Mouse (Mus musculus) MEL-GATA-1-ER (cell line): ENCODE data around the gene Plcz1.

Experiments used
- DNase-seq: peaks from one replicate; pipeline ENCODE4 v3.0.0-alpha.2; 2012; ENCODE audit warnings: low read depth; ENCODE audit errors: extremely low read depth

Plcz1 gene

GRCm38 (mm10) chr6:140041357-140041756, at the start of gene Plcz1:
Gene Plcz1, minus strand, starts transcription at chr6:140041457.
- DNase-seq: no peak

- DNase-seq: no peak
These were observed 48.6 kb upstream of the Plcz1 start for GRCm38 (mm10) chr6:140089855-140090254.

DNA sequence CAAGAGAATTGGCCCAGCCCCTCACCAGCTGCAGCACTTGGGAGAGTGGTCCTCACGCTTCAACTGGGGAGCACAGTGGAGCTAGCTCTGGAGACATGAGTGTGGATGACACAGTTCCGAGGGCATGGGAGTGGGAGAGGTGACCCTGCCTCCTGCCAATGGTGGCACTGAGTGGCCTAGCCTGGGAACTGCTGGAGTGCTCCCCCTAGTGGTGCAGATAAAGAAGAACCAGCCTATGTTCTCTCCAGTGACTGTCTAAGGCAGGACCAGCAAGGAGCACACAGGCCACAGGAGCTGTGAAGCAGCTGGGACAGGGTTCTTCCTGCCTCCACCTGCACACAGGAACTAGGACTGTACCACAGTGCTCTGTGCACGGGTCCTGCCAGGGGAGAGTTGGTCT, 40.5 kb upstream of the Plcz1 start:
- DNase-seq: no peak

DNA sequence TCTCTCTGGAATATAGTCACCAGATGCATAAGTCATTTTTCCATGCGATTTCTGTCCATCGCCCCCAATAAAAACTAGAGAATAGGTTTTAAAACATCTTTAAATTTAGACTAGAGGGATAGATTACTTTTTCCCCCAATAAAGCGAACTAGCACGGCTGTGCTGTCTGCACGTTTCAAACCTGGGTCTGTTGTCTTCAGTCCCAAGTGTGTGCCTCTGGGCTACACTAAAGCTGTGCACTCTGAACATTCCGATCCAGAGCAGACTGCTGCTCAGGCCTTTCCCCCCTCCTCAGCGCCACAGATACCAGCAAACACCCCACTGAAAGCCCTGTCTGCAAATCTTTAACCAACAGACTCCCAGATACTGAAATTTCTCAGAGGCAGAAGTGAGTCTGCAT, 39.7 kb upstream of the Plcz1 start:
- no peak for DNase-seq

GRCm38 (mm10) chr6:140069177-140069576, 27.9 kb upstream of the Plcz1 start:
- no peak for DNase-seq

- no peak for DNase-seq
These were observed 13.1 kb upstream of the Plcz1 start for GRCm38 (mm10) chr6:140054271-140054928.

DNA sequence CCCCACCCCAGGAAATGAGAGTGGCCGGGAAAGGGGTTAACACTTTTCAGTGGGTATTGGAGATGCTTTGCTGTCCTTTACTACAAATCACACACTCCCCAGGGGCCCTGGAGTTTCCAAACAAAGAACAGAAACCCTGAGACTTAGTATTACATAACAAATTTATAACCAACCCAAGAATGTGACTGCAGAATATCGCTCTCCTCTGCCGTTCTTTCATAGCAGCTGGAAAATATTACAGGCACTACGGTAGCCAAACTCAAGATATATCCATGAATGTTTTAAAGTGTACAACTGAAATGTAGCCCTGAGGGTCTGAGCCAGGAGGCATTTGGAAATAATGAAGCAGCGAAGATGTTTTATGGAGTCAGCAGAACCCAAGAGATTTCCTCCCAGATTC, 10.2 kb upstream of the Plcz1 start:
- no peak for DNase-seq

DNA sequence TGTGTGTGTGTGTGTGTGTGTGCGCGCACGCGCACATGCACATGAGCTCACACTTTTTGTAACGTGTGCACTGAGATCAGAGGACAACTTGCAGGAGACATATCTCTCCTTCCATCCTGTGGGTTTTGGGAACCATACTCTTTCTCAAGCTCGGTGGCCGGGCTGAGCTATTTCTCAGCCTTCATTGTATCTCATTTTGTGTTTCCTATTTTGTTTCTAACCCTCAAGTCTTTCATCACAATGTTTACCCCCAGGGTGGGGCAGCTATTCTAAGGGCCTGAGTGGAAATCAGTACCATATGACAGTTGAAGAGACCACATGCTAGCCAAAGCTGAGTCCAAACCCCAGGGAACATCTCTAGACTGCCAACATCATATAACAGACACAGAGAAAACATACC, 305 bp downstream of the Plcz1 start, which contains the start of gene Capza3:
TSS of gene Capza3 (plus strand) at position 301 of the 400 bp plus-strand sequence.
- DNase-seq: no peak

DNA sequence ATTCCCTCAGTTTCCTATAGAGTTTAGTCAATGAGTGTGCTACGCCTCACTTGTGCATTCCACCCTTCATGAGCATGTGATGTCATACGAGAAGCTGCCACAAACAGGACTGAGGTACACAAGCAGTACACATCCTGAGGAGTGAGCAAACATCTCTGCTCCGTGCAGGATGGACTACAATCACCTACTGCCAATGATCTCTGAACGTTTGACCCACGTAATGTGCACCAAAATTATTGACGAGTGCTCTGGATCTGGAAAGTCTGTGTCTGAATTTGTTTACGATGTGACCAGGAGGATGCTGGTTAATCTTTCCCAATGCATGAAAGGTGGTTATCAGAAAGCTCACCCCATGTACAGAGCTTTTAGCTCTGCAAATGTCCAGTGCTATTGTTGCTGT, 16.9 kb downstream of the Plcz1 start:
- no peak for DNase-seq

GRCm38 (mm10) chr6:140005181-140005580, 36.1 kb downstream of the Plcz1 start:
- DNase-seq: no peak

GRCm38 (mm10) chr6:139989597-139989996, 51.7 kb downstream of the Plcz1 start:
- no peak for DNase-seq

DNA sequence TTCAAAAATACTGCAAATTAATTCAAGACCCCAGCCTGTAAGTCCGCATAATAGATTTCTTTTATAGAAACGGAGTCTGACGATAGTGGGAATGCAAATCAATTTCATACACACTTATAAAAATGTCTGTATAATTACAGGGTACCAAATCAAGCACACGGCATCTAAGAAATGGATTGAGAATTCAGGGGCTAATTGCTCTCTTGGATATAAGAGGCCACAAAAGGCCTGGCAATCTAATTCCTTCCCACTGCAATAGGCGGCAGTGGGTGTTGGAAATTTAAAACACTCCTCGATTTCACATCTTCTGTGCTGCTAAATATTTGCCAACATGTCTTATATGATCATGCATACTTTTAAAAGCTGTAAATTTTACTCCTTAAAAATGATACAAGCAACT, 52.2 kb downstream of the Plcz1 start:
- no peak for DNase-seq

- no peak for DNase-seq
These were observed 54.7 kb downstream of the Plcz1 start for GRCm38 (mm10) chr6:139986564-139986963.

- no peak for DNase-seq
These were observed 57.2 kb downstream of the Plcz1 start for GRCm38 (mm10) chr6:139984069-139984468.

GRCm38 (mm10) chr6:139981061-139981460, 60.2 kb downstream of the Plcz1 start:
- no peak for DNase-seq

- no peak for DNase-seq
These were observed 63.1 kb downstream of the Plcz1 start for GRCm38 (mm10) chr6:139978114-139978513.

GRCm38 (mm10) chr6:139974668-139975067, 66.6 kb downstream of the Plcz1 start:
- no peak for DNase-seq

- DNase-seq: no peak
These were observed 69.5 kb downstream of the Plcz1 start for GRCm38 (mm10) chr6:139971608-139972298.

DNA sequence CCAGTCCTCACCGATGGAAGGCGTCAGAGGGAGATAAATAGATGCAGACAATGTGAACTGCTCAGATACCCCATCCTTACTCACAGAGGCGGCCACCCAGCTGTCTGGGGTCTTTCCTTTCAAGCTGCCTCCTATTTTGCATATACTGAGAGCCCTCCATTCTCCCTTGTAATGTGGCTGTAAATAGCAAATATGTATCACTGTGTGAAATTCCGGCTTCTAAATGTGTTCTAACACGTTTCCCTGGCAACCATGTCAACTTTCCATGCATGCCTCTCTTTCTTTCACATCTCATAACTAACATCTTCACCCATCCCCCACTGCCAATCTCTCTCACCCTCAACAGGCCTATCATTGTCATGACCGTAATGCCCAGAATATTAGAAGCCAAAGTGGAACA, 74.6 kb downstream of the Plcz1 start:
- DNase-seq: no peak

GRCm38 (mm10) chr6:139964895-139965294, 76.4 kb downstream of the Plcz1 start:
- no peak for DNase-seq

GRCm38 (mm10) chr6:139963775-139964174, 77.5 kb downstream of the Plcz1 start:
- DNase-seq: no peak

DNA sequence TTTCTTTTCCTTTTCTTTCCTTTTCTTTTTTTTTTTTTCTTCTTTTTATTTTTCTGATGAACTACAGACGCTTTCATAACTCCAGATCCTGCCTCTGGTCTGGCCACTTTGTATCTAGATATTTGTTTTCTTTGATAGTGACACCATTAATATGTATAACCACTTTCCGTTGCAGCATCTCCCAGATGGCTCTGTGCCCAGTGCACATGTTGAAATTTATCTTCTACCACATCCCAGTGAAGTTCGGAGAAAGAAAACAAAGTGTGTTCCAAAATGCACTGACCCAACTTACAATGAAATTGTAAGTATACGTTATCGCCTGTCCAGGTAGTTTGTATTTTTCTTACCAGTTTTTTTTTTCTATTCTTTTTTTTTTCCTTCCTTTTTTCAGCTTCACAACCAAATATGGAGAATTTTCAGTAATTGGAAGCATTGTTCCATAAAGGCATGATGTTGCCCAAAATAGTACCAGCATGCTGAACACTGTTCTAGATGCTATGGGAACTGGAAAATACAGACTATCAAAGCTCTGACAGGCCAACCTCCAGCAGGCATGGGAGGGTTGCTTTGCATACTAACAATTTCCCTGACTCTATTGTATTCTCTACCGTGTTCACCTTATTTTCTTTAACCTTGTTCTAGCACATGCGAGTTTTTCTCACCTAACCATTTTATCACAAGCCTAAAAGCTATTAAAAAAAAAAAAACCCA, 83.6 kb downstream of the Plcz1 start:
- no peak for DNase-seq
